Comparison of ENCODE assay signal across 29 mouse cellular contexts in genomic region chr5:82059108-82059838, GRCm38 (mm10).
"Had no signal": no experiment of that assay in that cellular context is flagged by ENCODE, and none has a peak within 500 bp of the region (broad histone marks: within the 10 kb centered on the region; RNA-seq: fewer than 3 reads in every experiment).

No protein-coding gene starts in this region.

- H3K9ac ChIP-seq: embryonic facial prominence, embryonic 12.5 days; embryonic facial prominence, embryonic 13.5 days; embryonic facial prominence, embryonic 15.5 days; forebrain, embryonic 12.5 days; forebrain, embryonic 13.5 days; forebrain, embryonic 15.5 days; forebrain, postnatal 0 days had no signal

- H3K27me3 ChIP-seq: embryonic facial prominence, embryonic 12.5 days; embryonic facial prominence, embryonic 13.5 days; embryonic facial prominence, embryonic 15.5 days; forebrain, embryonic 12.5 days; forebrain, embryonic 13.5 days; forebrain, embryonic 15.5 days had no signal

- H3K4me3 ChIP-seq: embryonic facial prominence, embryonic 12.5 days; embryonic facial prominence, embryonic 13.5 days; embryonic facial prominence, embryonic 15.5 days; erythroblast, embryonic 14.5 days; forebrain, embryonic 10.5 days; forebrain, embryonic 12.5 days; forebrain, embryonic 13.5 days; forebrain, embryonic 15.5 days; gastrocnemius, adult 2 months; heart, adult 2 months had no signal

- H3K36me3 ChIP-seq: embryonic facial prominence, embryonic 12.5 days; embryonic facial prominence, embryonic 13.5 days; embryonic facial prominence, embryonic 15.5 days; forebrain, embryonic 10.5 days; forebrain, embryonic 12.5 days; forebrain, embryonic 15.5 days had no signal

- H3K27ac ChIP-seq: embryonic facial prominence, embryonic 12.5 days; embryonic facial prominence, embryonic 13.5 days; embryonic facial prominence, embryonic 15.5 days; forebrain, embryonic 10.5 days; forebrain, embryonic 12.5 days; forebrain, embryonic 13.5 days; forebrain, embryonic 15.5 days; gastrocnemius, adult 2 months; heart, adult 2 months had no signal

- H3K4me1 ChIP-seq: embryonic facial prominence, embryonic 12.5 days; embryonic facial prominence, embryonic 13.5 days; embryonic facial prominence, embryonic 15.5 days; forebrain, embryonic 10.5 days; forebrain, embryonic 12.5 days; forebrain, embryonic 13.5 days; forebrain, embryonic 15.5 days had no signal

- ATAC-seq: forebrain, embryonic 13.5 days; forebrain, embryonic 14.5 days; forebrain, embryonic 15.5 days; forebrain, embryonic 16.5 days; forebrain, postnatal 0 days had no signal

- H3K9me3 ChIP-seq: embryonic facial prominence, embryonic 12.5 days; embryonic facial prominence, embryonic 15.5 days; forebrain, embryonic 10.5 days; forebrain, embryonic 12.5 days; forebrain, embryonic 15.5 days had no signal

- H3K4me2 ChIP-seq: embryonic facial prominence, embryonic 12.5 days; embryonic facial prominence, embryonic 13.5 days; embryonic facial prominence, embryonic 15.5 days; forebrain, embryonic 12.5 days; forebrain, embryonic 13.5 days; forebrain, embryonic 15.5 days had no signal

- DNase-seq: cerebellum, adult 18-20 months; cerebellum, adult 2 months; cerebellum, adult 8-10 months; cerebellum, adult 9-10 months; cerebellum, adult 9-11 months; cerebellum, postnatal 10 days; cerebellum, postnatal 14 days; cerebellum, postnatal 25 days; cerebellum, postnatal 36 days; embryo, embryonic 11 days; forebrain, postnatal 0 days; gastrocnemius, adult 2 months; gastrocnemius, postnatal 10 days; gastrocnemius, postnatal 14 days; gastrocnemius, postnatal 25 days; gastrocnemius, postnatal 36 days; heart, adult 11 months; heart, adult 18-20 months; heart, adult 2 months had no signal
